Mouse (Mus musculus): ENCODE data around the gene Birc2. TPM values are rescaled to one million over a fixed set of nuclear protein-coding genes. Genes with fewer than 3 reads are reported as not detected.

The Birc2 gene
- polyA plus RNA-seq, 1 experiment from 2014 or later, result 14.2 TPM

DNA sequence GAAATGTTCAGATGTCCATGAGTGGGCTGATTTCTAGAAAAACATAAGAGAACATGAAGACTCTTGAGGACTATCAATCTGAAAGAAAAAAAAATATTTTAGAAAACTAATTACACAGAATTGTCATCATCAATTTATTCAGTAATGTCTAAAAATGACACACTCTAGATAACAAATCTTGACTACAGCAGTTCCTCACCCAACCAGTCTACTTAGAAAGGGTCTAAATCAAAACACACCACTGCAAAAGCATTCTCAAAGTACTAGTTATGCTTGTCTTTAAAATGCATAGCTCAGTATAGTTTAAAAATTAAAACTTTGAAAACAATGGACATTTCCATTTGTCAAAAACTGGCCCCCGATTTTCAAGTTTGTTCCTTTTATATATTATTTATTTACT lies 1.6 kb downstream of the Birc2 start:
- Histone ChIP-seq H3K4me1 (ENCODE audit: control insufficient read depth, low read depth, low read length) (peaks cover 10% of the 10 kb centered on the region), H3K9ac (ENCODE audit: low read depth, low read length) (no peak overlapping the region), H3K27me3 (ENCODE audit: control insufficient read depth, insufficient read depth, low read depth, low read length) (no peaks in the 10 kb centered on the region), H3K27ac (ENCODE audit: low read length) (no peak overlapping the region), H3K4me3 (ENCODE audit: low read depth, low read length) (peak overlapping the region; percentile 72), H3K36me3 (ENCODE audit: control insufficient read depth, insufficient read depth) (no peaks in the 10 kb centered on the region), H3K4me2 (ENCODE audit: low read depth, low read length) (peak overlapping the region; percentile 91), H3K9me3 (replicated peaks; ENCODE audit: control insufficient read depth, low read length) (no peaks in the 10 kb centered on the region)
- ATAC-seq (ENCODE audit: low read depth), result no peak
- 66% methylated on average over 1 of the region's 1 CpGs for WGBS (ENCODE audit: insufficient replicate concordance)

GRCm38 (mm10) chr9:7833421-7833820 lies 3.4 kb downstream of the Birc2 start:
- no peak overlapping the region for H3K9ac ChIP-seq (ENCODE audit: low read depth, low read length)
- no peak overlapping the region for H3K27ac ChIP-seq (ENCODE audit: low read length)
- no peak for ATAC-seq (ENCODE audit: low read depth)
- WGBS (ENCODE audit: insufficient replicate concordance), result 80% methylated on average over 6 of the region's 6 CpGs
- no peaks in the 10 kb centered on the region for H3K27me3 ChIP-seq (ENCODE audit: control insufficient read depth, insufficient read depth, low read depth, low read length)
- H3K36me3 ChIP-seq (ENCODE audit: control insufficient read depth, insufficient read depth), result no peaks in the 10 kb centered on the region
- H3K9me3 ChIP-seq (replicated peaks; ENCODE audit: control insufficient read depth, low read length), result no peaks in the 10 kb centered on the region
- peaks cover 21% of the 10 kb centered on the region for H3K4me1 ChIP-seq (ENCODE audit: control insufficient read depth, low read depth, low read length)
- H3K4me3 ChIP-seq (ENCODE audit: low read depth, low read length), result no peak overlapping the region
- H3K4me2 ChIP-seq (ENCODE audit: low read depth, low read length), result no peak overlapping the region; the same call in 1 of the 2 replicates

GRCm38 (mm10) chr9:7829531-7830528 lies 7.0 kb downstream of the Birc2 start:
- Histone ChIP-seq H3K9ac (ENCODE audit: low read depth, low read length) (peak overlapping the region; percentile 10; the same call in 1 of the 2 replicates), H3K27ac (ENCODE audit: low read length) (peak overlapping the region; percentile 78)

DNA sequence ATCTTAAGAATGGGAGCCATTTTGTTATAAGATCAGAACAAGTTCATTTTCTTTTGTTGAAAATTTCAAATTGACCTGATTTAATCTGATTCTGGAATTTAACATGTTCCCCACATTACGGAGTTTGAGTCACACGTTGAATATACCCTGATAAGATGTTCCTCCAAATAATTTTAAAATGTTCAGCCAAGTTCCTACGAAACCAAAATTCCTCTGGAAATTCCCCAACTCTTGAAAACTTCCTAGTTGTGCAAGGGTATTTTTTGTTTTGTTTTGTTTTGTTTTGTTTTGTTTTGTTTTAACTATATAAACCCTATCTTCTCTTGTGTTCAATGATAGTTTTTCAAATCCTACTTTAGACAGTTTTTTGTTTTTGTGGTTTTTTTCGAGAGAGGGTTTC lies 8.2 kb downstream of the Birc2 start:
- ATAC-seq (ENCODE audit: low read depth), result no peak
- no peaks in the 10 kb centered on the region for H3K9me3 ChIP-seq (replicated peaks; ENCODE audit: control insufficient read depth, low read length)
- peaks cover 25% of the 10 kb centered on the region for H3K4me1 ChIP-seq (ENCODE audit: control insufficient read depth, low read depth, low read length)
- H3K27ac ChIP-seq (ENCODE audit: low read length), result no peak overlapping the region
- H3K36me3 ChIP-seq (ENCODE audit: control insufficient read depth, insufficient read depth), result no peaks in the 10 kb centered on the region
- H3K4me2 ChIP-seq (ENCODE audit: low read depth, low read length), result no peak overlapping the region; the same call in 1 of the 2 replicates
- no peak overlapping the region for H3K9ac ChIP-seq (ENCODE audit: low read depth, low read length)
- 69% methylated on average over 4 of the region's 4 CpGs for WGBS (ENCODE audit: insufficient replicate concordance)
- H3K27me3 ChIP-seq (ENCODE audit: control insufficient read depth, insufficient read depth, low read depth, low read length), result no peaks in the 10 kb centered on the region
- no peak overlapping the region for H3K4me3 ChIP-seq (ENCODE audit: low read depth, low read length)

More at GRCm38 (mm10) chr9:7829531-7830528, 7.0 kb downstream of the Birc2 start:
- no peaks in the 10 kb centered on the region for H3K36me3 ChIP-seq (ENCODE audit: control insufficient read depth, insufficient read depth)
- H3K9me3 ChIP-seq (replicated peaks; ENCODE audit: control insufficient read depth, low read length), result no peaks in the 10 kb centered on the region
- H3K4me1 ChIP-seq (ENCODE audit: control insufficient read depth, low read depth, low read length), result peaks cover 26% of the 10 kb centered on the region
- 26% methylated on average over 9 of the region's 9 CpGs for WGBS (ENCODE audit: insufficient replicate concordance)
- peak; percentile 93 for ATAC-seq (ENCODE audit: low read depth)
- H3K27me3 ChIP-seq (ENCODE audit: control insufficient read depth, insufficient read depth, low read depth, low read length), result no peaks in the 10 kb centered on the region
- H3K4me2 ChIP-seq (ENCODE audit: low read depth, low read length), result peak overlapping the region; percentile 56
- H3K4me3 ChIP-seq (ENCODE audit: low read depth, low read length), result peak overlapping the region; percentile 27

DNA sequence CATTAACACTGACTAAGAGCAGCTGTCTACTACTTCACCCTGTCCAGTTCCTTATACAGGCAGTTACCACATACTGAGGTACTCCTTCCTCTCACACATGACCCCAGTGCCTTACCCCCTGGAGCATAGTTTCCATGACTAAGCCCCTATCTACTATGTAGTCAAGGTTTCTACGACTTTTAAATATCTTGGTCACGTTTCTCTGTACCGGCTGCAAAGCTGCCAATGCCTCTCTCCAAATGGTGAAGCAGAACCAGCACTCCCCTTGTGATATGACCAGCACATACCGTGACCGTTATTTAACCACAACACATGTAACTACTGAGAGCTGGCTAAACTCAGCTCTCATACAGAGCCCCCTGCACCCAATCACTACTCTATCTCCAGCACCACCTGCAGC lies 11.9 kb downstream of the Birc2 start:
- H3K27ac ChIP-seq (ENCODE audit: low read length), result no peak overlapping the region
- no peak for ATAC-seq (ENCODE audit: low read depth)

DNA sequence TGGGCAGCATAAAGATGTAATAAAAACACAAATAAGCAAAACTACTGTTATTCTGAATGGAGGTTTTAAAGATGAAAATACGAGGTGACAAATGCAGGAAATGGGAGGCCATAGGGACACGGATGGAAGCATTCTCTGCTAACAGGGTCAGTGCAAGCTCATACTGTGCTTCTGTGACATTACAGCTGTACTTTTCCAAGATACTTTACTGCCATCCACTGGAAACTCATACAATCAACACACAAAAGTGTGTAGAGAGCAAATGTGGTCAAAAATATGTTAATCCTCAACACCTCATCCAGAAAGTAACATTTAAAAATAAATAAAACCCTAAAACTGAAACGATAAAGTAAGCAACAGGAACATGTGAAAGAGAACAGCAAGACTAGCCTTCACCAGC lies 14.1 kb downstream of the Birc2 start:
- Histone ChIP-seq H3K27me3 (ENCODE audit: control insufficient read depth, insufficient read depth, low read depth, low read length) (no peaks in the 10 kb centered on the region), H3K9ac (ENCODE audit: low read depth, low read length) (no peak overlapping the region), H3K36me3 (ENCODE audit: control insufficient read depth, insufficient read depth) (peaks cover 9% of the 10 kb centered on the region), H3K27ac (ENCODE audit: low read length) (no peak overlapping the region), H3K4me3 (ENCODE audit: low read depth, low read length) (no peak overlapping the region), H3K4me2 (ENCODE audit: low read depth, low read length) (no peak overlapping the region), H3K4me1 (ENCODE audit: control insufficient read depth, low read depth, low read length) (peaks cover 11% of the 10 kb centered on the region), H3K9me3 (replicated peaks; ENCODE audit: control insufficient read depth, low read length) (no peaks in the 10 kb centered on the region)
- 62% methylated on average over 3 of the region's 3 CpGs for WGBS (ENCODE audit: insufficient replicate concordance)
- ATAC-seq (ENCODE audit: low read depth), result no peak

More for the DNA sequence above, 11.9 kb downstream of the Birc2 start:
- Histone ChIP-seq H3K27me3 (ENCODE audit: control insufficient read depth, insufficient read depth, low read depth, low read length) (no peaks in the 10 kb centered on the region), H3K4me1 (ENCODE audit: control insufficient read depth, low read depth, low read length) (peaks cover 18% of the 10 kb centered on the region), H3K4me2 (ENCODE audit: low read depth, low read length) (no peak overlapping the region), H3K9me3 (replicated peaks; ENCODE audit: control insufficient read depth, low read length) (no peaks in the 10 kb centered on the region), H3K9ac (ENCODE audit: low read depth, low read length) (no peak overlapping the region), H3K36me3 (ENCODE audit: control insufficient read depth, insufficient read depth) (peaks cover 2% of the 10 kb centered on the region), H3K4me3 (ENCODE audit: low read depth, low read length) (no peak overlapping the region)
- whole genome bisulfite sequencing (ENCODE audit: insufficient replicate concordance), result 49% methylated on average over 5 of the region's 5 CpGs

DNA sequence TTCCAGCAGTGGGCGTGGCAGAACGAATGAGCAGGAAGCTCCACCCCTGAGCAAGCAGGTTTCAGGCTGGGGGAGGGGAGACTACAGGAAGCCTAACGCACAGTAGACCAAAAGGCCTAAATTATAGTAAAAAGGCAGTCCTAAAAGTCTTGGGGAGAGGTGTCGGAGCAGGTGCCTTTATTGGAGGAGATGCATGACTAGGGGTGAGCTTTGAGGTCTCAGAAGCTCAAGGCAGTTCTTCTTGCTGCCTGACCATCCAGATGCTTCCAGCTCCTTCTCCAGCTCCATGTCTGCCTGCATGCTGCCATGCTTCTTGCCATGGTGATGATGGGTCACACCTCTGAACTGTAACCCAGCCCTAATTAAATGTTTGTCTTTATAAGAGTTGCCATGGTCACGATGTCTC lies 31.8 kb downstream of the Birc2 start:
- H3K4me1 ChIP-seq (ENCODE audit: control insufficient read depth, low read depth, low read length), result peaks cover 3% of the 10 kb centered on the region
- 64% methylated on average over 4 of the region's 5 CpGs for WGBS (ENCODE audit: insufficient replicate concordance)
- 0 out of 2 replicates have a peak, but pooled peaks have one; percentile 43 for ATAC-seq (ENCODE audit: low read depth)
- no peak overlapping the region for H3K9ac ChIP-seq (ENCODE audit: low read depth, low read length)
- H3K27me3 ChIP-seq (ENCODE audit: control insufficient read depth, insufficient read depth, low read depth, low read length), result no peaks in the 10 kb centered on the region
- no peak overlapping the region; the same call in 1 of the 2 replicates for H3K4me3 ChIP-seq (ENCODE audit: low read depth, low read length)
- H3K4me2 ChIP-seq (ENCODE audit: low read depth, low read length), result peak overlapping the region; percentile 27; the same call in 1 of the 2 replicates
- H3K27ac ChIP-seq (ENCODE audit: low read length), result no peak overlapping the region
- no peaks in the 10 kb centered on the region for H3K9me3 ChIP-seq (replicated peaks; ENCODE audit: control insufficient read depth, low read length)
- H3K36me3 ChIP-seq (ENCODE audit: control insufficient read depth, insufficient read depth), result no peaks in the 10 kb centered on the region

GRCm38 (mm10) chr9:7798555-7798954 lies 38.3 kb downstream of the Birc2 start:
- no peaks in the 10 kb centered on the region for H3K4me1 ChIP-seq (ENCODE audit: control insufficient read depth, low read depth, low read length)
- H3K27me3 ChIP-seq (ENCODE audit: control insufficient read depth, insufficient read depth, low read depth, low read length), result no peaks in the 10 kb centered on the region
- H3K9me3 ChIP-seq (replicated peaks; ENCODE audit: control insufficient read depth, low read length), result no peaks in the 10 kb centered on the region
- H3K4me2 ChIP-seq (ENCODE audit: low read depth, low read length), result no peak overlapping the region
- no peak overlapping the region for H3K4me3 ChIP-seq (ENCODE audit: low read depth, low read length)
- peak; percentile 30; the same call in 1 of the 2 replicates for ATAC-seq (ENCODE audit: low read depth)
- WGBS (ENCODE audit: insufficient replicate concordance), result 86% methylated on average over 3 of the region's 3 CpGs
- no peaks in the 10 kb centered on the region for H3K36me3 ChIP-seq (ENCODE audit: control insufficient read depth, insufficient read depth)
- H3K9ac ChIP-seq (ENCODE audit: low read depth, low read length), result no peak overlapping the region
- H3K27ac ChIP-seq (ENCODE audit: low read length), result no peak overlapping the region

- H3K27me3 ChIP-seq (ENCODE audit: control insufficient read depth, insufficient read depth, low read depth, low read length), result no peaks in the 10 kb centered on the region
- H3K36me3 ChIP-seq (ENCODE audit: control insufficient read depth, insufficient read depth), result peaks cover 5% of the 10 kb centered on the region
- H3K9ac ChIP-seq (ENCODE audit: low read depth, low read length), result no peak overlapping the region
- no peaks in the 10 kb centered on the region for H3K4me1 ChIP-seq (ENCODE audit: control insufficient read depth, low read depth, low read length)
- 71% methylated on average over 2 of the region's 2 CpGs for WGBS (ENCODE audit: insufficient replicate concordance)
- no peak for ATAC-seq (ENCODE audit: low read depth)
- no peak overlapping the region for H3K4me3 ChIP-seq (ENCODE audit: low read depth, low read length)
- H3K4me2 ChIP-seq (ENCODE audit: low read depth, low read length), result no peak overlapping the region
- no peaks in the 10 kb centered on the region for H3K9me3 ChIP-seq (replicated peaks; ENCODE audit: control insufficient read depth, low read length)
- H3K27ac ChIP-seq (ENCODE audit: low read length), result no peak overlapping the region
Measured at GRCm38 (mm10) chr9:7797542-7797941, 39.3 kb downstream of the Birc2 start.

All from liver, embryonic 16.5 days (tissue).